Mouse (Mus musculus): ENCODE measurements around the gene Gm11116. TPM values are rescaled to one million over a fixed set of nuclear protein-coding genes. Genes with fewer than 3 reads are reported as not detected.

Gene Gm11116
- not detected for polyA plus RNA-seq (2014; fragmentation: Illumina TruSeq; extraction: RNeasy Lipid Tissue Mini Kit (QIAGEN cat#74804); ENCODE audit: low replicate concordance)

DNA sequence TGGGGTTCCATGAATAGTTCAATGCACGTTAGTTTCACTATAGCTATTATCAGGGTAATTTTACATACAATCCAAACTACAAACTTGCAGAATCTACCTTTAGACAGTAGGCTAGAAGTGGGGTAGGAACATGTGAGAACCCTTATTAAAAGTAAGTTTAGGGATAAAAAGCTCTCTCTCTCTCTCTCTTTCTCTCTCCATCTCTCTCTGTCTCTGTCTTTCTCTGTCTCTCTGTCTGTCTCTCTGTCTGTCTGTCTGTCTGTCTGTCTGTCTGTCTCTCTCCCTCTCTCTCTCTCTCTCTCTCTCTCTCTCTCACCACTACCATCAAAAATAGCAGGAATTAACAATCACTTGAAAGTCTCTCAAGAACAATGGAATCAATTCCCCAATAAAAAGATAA lies at the start of gene Gm11116:
Gene Gm11116 (minus strand): TSS at position 101 of the 400 bp plus-strand sequence.

DNA sequence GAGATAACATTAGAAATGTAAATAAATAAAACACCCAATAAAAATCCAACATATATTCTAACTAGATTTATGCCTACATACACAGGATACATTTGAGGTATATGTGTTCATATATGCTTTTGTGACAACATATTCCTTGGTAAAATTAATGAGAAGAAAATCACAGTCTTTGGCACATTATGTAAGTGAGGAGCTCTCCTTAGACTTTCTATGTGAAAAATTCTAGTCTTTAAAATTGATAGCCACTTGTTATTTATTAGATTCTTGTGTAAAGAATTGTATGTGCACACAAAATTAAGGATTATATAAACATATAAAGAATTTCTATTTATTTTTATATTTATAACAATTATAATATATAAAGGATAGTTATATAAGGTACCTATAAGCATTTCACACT lies 42.7 kb upstream of the Gm11116 start, which contains the start of gene Gm11115:
Gene Gm11115 (minus strand): TSS at position 101 of the 400 bp plus-strand sequence.

DNA sequence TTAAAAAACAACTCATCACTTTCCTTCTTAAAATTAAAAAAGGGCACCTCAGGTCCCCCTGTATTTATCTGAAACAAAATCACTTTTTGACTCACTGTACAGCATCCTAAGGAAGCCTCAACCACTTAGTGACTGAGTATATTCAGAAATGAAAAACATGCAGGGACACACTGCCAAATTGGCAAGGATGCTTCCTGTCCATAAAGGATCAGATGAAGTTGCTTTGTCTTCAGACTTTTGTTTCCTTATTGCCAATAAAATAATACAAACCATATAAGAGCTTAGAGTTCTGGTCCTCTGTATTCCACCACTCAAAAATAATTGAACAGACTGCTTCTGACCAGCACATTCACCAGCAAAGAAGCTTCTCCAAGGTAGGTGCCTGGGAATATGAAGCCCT lies 25.1 kb downstream of the Gm11116 start, which contains the start of gene Smr2:
Gene Smr2 (plus strand): TSS at position 301 of the 400 bp plus-strand sequence.

Other genes with a start within 250 kb of the Gm11116 start
- not detected for gene Odam, start 226.5 kb downstream of the Gm11116 start, polyA plus RNA-seq (2014; fragmentation: Illumina TruSeq; extraction: RNeasy Lipid Tissue Mini Kit (QIAGEN cat#74804); ENCODE audit: low replicate concordance)
- not detected for gene Csn3, start 186.0 kb downstream of the Gm11116 start, polyA plus RNA-seq (2014; fragmentation: Illumina TruSeq; extraction: RNeasy Lipid Tissue Mini Kit (QIAGEN cat#74804); ENCODE audit: low replicate concordance)
- gene 2310003L06Rik, start 142.1 kb downstream of the Gm11116 start, polyA plus RNA-seq (2014; fragmentation: Illumina TruSeq; extraction: RNeasy Lipid Tissue Mini Kit (QIAGEN cat#74804); ENCODE audit: low replicate concordance): not detected
- not detected for gene Gm28434, start 142.0 kb downstream of the Gm11116 start, polyA plus RNA-seq (2014; fragmentation: Illumina TruSeq; extraction: RNeasy Lipid Tissue Mini Kit (QIAGEN cat#74804); ENCODE audit: low replicate concordance)
- gene Cabs1, start 132.1 kb downstream of the Gm11116 start, polyA plus RNA-seq (2014; fragmentation: Illumina TruSeq; extraction: RNeasy Lipid Tissue Mini Kit (QIAGEN cat#74804); ENCODE audit: low replicate concordance): 0.37 TPM
- gene Smr3a, start 109.0 kb downstream of the Gm11116 start, polyA plus RNA-seq (2014; fragmentation: Illumina TruSeq; extraction: RNeasy Lipid Tissue Mini Kit (QIAGEN cat#74804); ENCODE audit: low replicate concordance): not detected
- not detected for gene Smr2, start 25.0 kb downstream of the Gm11116 start, polyA plus RNA-seq (2014; fragmentation: Illumina TruSeq; extraction: RNeasy Lipid Tissue Mini Kit (QIAGEN cat#74804); ENCODE audit: low replicate concordance)
- gene Gm11115, start 42.6 kb upstream of the Gm11116 start, polyA plus RNA-seq (2014; fragmentation: Illumina TruSeq; extraction: RNeasy Lipid Tissue Mini Kit (QIAGEN cat#74804); ENCODE audit: low replicate concordance): not detected
- gene Gm7714, start 157.4 kb upstream of the Gm11116 start, polyA plus RNA-seq (2014; fragmentation: Illumina TruSeq; extraction: RNeasy Lipid Tissue Mini Kit (QIAGEN cat#74804); ENCODE audit: low replicate concordance): not detected
- not detected for gene Prol1, start 205.8 kb upstream of the Gm11116 start, polyA plus RNA-seq (2014; fragmentation: Illumina TruSeq; extraction: RNeasy Lipid Tissue Mini Kit (QIAGEN cat#74804); ENCODE audit: low replicate concordance)

Data from small intestine, adult 10 weeks (tissue).